Mouse (Mus musculus) limb, embryonic 15.5 days (tissue): ENCODE data around the gene Armc12. TPM values are rescaled to one million over a fixed set of nuclear protein-coding genes. Genes with fewer than 3 reads are reported as not detected.

Experiments used
- ATAC-seq: fragments of 200-750 bp; cut with Nextera tagmentation; 2 replicates; pipeline ENCODE4 v1.8.0; 2017; ENCODE audit warnings: low read depth, moderate TSS enrichment; ENCODE audit not compliant: insufficient number of reproducible peaks, low FRiP score, low TSS enrichment
- H3K27ac ChIP-seq: fragments of 300-500 bp; sonication (generic); 2 replicates; pipeline ENCODE4 v1.5.1; 2015; ENCODE audit warnings: moderate library complexity, mild to moderate bottlenecking, inconsistent platforms
- H3K27me3 ChIP-seq: fragments of 300-500 bp; sonication (generic); 2 replicates; pipeline ENCODE4 v1.6.1; 2015; ENCODE audit warnings: inconsistent platforms
- H3K36me3 ChIP-seq: fragments of 300-500 bp; sonication (generic); 2 replicates; pipeline ENCODE4 v1.6.1; 2015; ENCODE audit warnings: inconsistent platforms
- H3K4me1 ChIP-seq: fragments of 300-500 bp; sonication (generic); 2 replicates; pipeline ENCODE4 v1.6.1; 2015; ENCODE audit warnings: inconsistent platforms
- H3K4me2 ChIP-seq: fragments of 300-500 bp; sonication (generic); 2 replicates; pipeline ENCODE4 v1.6.1; 2015; ENCODE audit warnings: mild to moderate bottlenecking, inconsistent platforms
- H3K4me3 ChIP-seq: fragments of 300-500 bp; sonication (generic); 2 replicates; pipeline ENCODE4 v1.5.1; 2015; ENCODE audit warnings: mild to moderate bottlenecking, inconsistent platforms
- H3K9ac ChIP-seq: fragments of 300-500 bp; sonication (generic); 2 replicates; pipeline ENCODE4 v1.6.1; 2015; ENCODE audit warnings: inconsistent platforms
- H3K9me3 ChIP-seq: fragments of 300-500 bp; sonication (generic); 2 replicates; pipeline ENCODE4 v1.6.1; 2016; ENCODE audit warnings: inconsistent platforms
- WGBS: fragments of 180-500 bp; shearing (Covaris S2); methylation state at CpG from one replicate; pipeline ENCODE4 v1.1.7; 2015; 5-methylcytosine and 5-hydroxymethylcytosine counted together
- polyA plus RNA-seq: library from polyadenylated mRNA; unstranded; fragments of >200 nt; fragmentation: Nextera tagmentation; extraction: Ambion mirVana; gene quantifications from 2 replicates; pipeline ENCODE4 v1.2.1, GENCODE M21; 2015

The Armc12 gene
- polyA plus RNA-seq, 1 experiment from 2014 or later: not detected

- Histone ChIP-seq H3K4me1 (peaks cover 56% of the 10 kb centered on the region), H3K9ac (no peak overlapping the region), H3K27ac (no peak overlapping the region), H3K4me3 (no peak overlapping the region), H3K4me2 (no peak overlapping the region), H3K27me3 (no peaks in the 10 kb centered on the region), H3K36me3 (no peaks in the 10 kb centered on the region), H3K9me3 (no peaks in the 10 kb centered on the region)
- ATAC-seq: no peak
- 55% methylated on average over 10 of the region's 10 CpGs for WGBS
Measured at GRCm38 (mm10) chr17:28515431-28516341, 14.9 kb upstream of the Armc12 start.

GRCm38 (mm10) chr17:28516881-28517280 lies 13.7 kb upstream of the Armc12 start:
- no peak for ATAC-seq
- no peaks in the 10 kb centered on the region for H3K9me3 ChIP-seq
- H3K4me2 ChIP-seq: peak overlapping the region; percentile 96
- H3K4me1 ChIP-seq: peaks cover 51% of the 10 kb centered on the region
- no peaks in the 10 kb centered on the region for H3K36me3 ChIP-seq
- no peak overlapping the region for H3K9ac ChIP-seq
- WGBS: 77% methylated on average over 4 of the region's 4 CpGs
- peak overlapping the region; percentile 89 for H3K27ac ChIP-seq
- no peaks in the 10 kb centered on the region for H3K27me3 ChIP-seq
- peak overlapping the region; percentile 49; the same call in 1 of the 2 replicates for H3K4me3 ChIP-seq

GRCm38 (mm10) chr17:28517441-28517955 lies 13.1 kb upstream of the Armc12 start, which contains the start of gene Fkbp5:
Gene Fkbp5, minus strand, starts transcription at chr17:28517527.
- Histone ChIP-seq H3K27ac (peak within 1 kb of the TSS; percentile 89), H3K36me3 (no peaks in the 10 kb centered on the region), H3K4me3 (peak within 1 kb of the TSS; percentile 49), H3K9ac (peak within 1 kb of the TSS; percentile 56), H3K9me3 (no peaks in the 10 kb centered on the region), H3K4me1 (peaks cover 51% of the 10 kb centered on the region), H3K4me2 (peak within 1 kb of the TSS; percentile 96), H3K27me3 (no peaks in the 10 kb centered on the region)
- WGBS: 4% methylated on average over 16 of the region's 16 CpGs
- peak; percentile 33 for ATAC-seq

GRCm38 (mm10) chr17:28517956-28518614 lies 12.5 kb upstream of the Armc12 start:
- Histone ChIP-seq H3K9ac (peak overlapping the region; percentile 56), H3K27ac (peak overlapping the region; percentile 89), H3K4me2 (peak overlapping the region; percentile 96), H3K9me3 (no peaks in the 10 kb centered on the region), H3K27me3 (no peaks in the 10 kb centered on the region), H3K4me3 (peak overlapping the region; percentile 49), H3K4me1 (peaks cover 49% of the 10 kb centered on the region), H3K36me3 (no peaks in the 10 kb centered on the region)
- WGBS: under 1% methylated on average over 40 of the region's 46 CpGs
- peak; percentile 48 for ATAC-seq

GRCm38 (mm10) chr17:28518615-28519071 lies 12.0 kb upstream of the Armc12 start:
- H3K4me3 ChIP-seq: peak overlapping the region; percentile 49
- H3K27me3 ChIP-seq: no peaks in the 10 kb centered on the region
- no peak overlapping the region for H3K9ac ChIP-seq
- peak overlapping the region; percentile 89 for H3K27ac ChIP-seq
- 21% methylated on average over 8 of the region's 8 CpGs for WGBS
- no peaks in the 10 kb centered on the region for H3K36me3 ChIP-seq
- peaks cover 54% of the 10 kb centered on the region for H3K4me1 ChIP-seq
- no peak for ATAC-seq
- H3K9me3 ChIP-seq: no peaks in the 10 kb centered on the region
- peak overlapping the region; percentile 96 for H3K4me2 ChIP-seq

- no peak overlapping the region for H3K9ac ChIP-seq
- WGBS: 81% methylated on average over 3 of the region's 3 CpGs
- no peak for ATAC-seq
Measured at GRCm38 (mm10) chr17:28519827-28520226, 10.8 kb upstream of the Armc12 start.

GRCm38 (mm10) chr17:28520561-28520960 lies 10.0 kb upstream of the Armc12 start:
- Histone ChIP-seq H3K9ac (no peak overlapping the region), H3K4me1 (peaks cover 54% of the 10 kb centered on the region), H3K27ac (no peak overlapping the region), H3K4me3 (no peak overlapping the region), H3K36me3 (no peaks in the 10 kb centered on the region), H3K9me3 (no peaks in the 10 kb centered on the region), H3K27me3 (no peaks in the 10 kb centered on the region), H3K4me2 (no peak overlapping the region)
- no peak for ATAC-seq
- 72% methylated on average over 4 of the region's 4 CpGs for WGBS

More at GRCm38 (mm10) chr17:28519827-28520226, 10.8 kb upstream of the Armc12 start:
- Histone ChIP-seq H3K4me3 (no peak overlapping the region), H3K9me3 (no peaks in the 10 kb centered on the region), H3K27me3 (no peaks in the 10 kb centered on the region), H3K4me2 (no peak overlapping the region), H3K27ac (no peak overlapping the region), H3K36me3 (no peaks in the 10 kb centered on the region), H3K4me1 (peaks cover 56% of the 10 kb centered on the region)

GRCm38 (mm10) chr17:28521071-28521726 lies 9.4 kb upstream of the Armc12 start:
- H3K27ac ChIP-seq: no peak overlapping the region
- WGBS: 55% methylated on average over 5 of the region's 5 CpGs
- ATAC-seq: no peak
- H3K9ac ChIP-seq: no peak overlapping the region
- no peaks in the 10 kb centered on the region for H3K27me3 ChIP-seq
- H3K4me1 ChIP-seq: peaks cover 49% of the 10 kb centered on the region
- H3K36me3 ChIP-seq: no peaks in the 10 kb centered on the region
- H3K4me2 ChIP-seq: no peak overlapping the region
- no peak overlapping the region for H3K4me3 ChIP-seq
- H3K9me3 ChIP-seq: no peaks in the 10 kb centered on the region

- Histone ChIP-seq H3K9me3 (no peaks in the 10 kb centered on the region), H3K4me1 (peaks cover 47% of the 10 kb centered on the region), H3K27me3 (no peaks in the 10 kb centered on the region), H3K36me3 (no peaks in the 10 kb centered on the region), H3K27ac (peak overlapping the region; percentile 95), H3K4me3 (peak overlapping the region; percentile 69), H3K9ac (no peak overlapping the region), H3K4me2 (peak overlapping the region; percentile 93)
- ATAC-seq: no peak
- 29% methylated on average over 6 of the region's 6 CpGs for WGBS
Measured at GRCm38 (mm10) chr17:28521920-28522319, 8.7 kb upstream of the Armc12 start.

- no peaks in the 10 kb centered on the region for H3K27me3 ChIP-seq
- WGBS: under 1% methylated on average over 66 of the region's 66 CpGs
Measured at GRCm38 (mm10) chr17:28522623-28523354, 7.8 kb upstream of the Armc12 start.

More at GRCm38 (mm10) chr17:28522623-28523354, 7.8 kb upstream of the Armc12 start:
- ATAC-seq: peak; percentile 77
- H3K27ac ChIP-seq: peak overlapping the region; percentile 95
- H3K9me3 ChIP-seq: no peaks in the 10 kb centered on the region
- H3K36me3 ChIP-seq: no peaks in the 10 kb centered on the region
- H3K4me2 ChIP-seq: peak overlapping the region; percentile 93
- H3K9ac ChIP-seq: peak overlapping the region; percentile 64
- peak overlapping the region; percentile 69 for H3K4me3 ChIP-seq
- H3K4me1 ChIP-seq: peaks cover 43% of the 10 kb centered on the region
